Mouse (Mus musculus) ovary, postnatal 14 days (tissue): Measurements from ENCODE around the gene Gm49450.

Source experiments
- DNase-seq: peaks from one replicate; pipeline ENCODE4 v3.0.0; 2022; ENCODE audit warnings: low spot score

The Gm49450 gene

DNA sequence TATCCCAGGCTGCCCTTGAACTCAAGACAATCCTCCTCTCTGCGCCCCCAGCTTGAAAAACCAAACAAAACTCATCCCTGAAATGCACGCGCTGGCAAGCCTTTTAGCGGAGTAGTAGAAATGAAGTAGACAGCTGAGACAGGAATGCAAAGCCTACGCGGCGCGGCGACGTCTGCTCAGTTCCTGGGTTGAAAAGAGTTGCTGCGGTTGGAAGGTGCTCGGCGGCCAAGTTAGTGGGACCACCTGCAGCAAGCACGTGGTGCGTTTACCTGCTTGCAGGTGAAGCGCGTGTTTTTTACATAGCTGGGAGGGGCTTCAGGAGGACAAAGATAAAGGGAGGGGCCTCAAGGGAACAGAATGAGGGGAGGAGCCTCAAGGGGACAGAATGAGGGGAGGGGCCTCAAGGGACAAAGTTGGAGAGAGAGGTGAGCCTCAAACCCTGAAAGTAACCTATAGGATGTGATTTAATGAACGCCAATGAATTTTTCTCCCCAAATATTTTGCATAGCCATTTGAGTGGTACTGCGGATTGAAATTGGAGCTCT lies 62.1 kb downstream of the Gm49450 start:
- DNase-seq = no peak

DNA sequence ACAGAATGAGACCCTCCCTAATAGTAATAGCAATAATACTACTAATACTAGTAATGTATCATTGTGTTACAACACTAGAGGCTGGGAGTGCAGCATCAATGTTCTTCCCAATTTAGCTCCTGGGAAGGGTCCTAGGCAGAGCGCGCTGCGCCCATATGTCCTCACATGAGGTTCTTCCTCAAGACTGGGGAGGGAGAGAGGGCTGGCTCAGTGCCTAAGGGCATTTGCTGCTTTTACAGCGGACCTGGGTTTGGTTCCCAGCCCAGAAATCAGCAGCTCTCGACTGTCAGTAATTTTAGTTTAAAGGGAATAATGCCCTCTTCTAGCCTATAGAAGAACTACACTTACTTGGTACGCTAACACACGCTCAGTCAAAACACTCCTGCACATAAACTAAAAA lies 65.8 kb downstream of the Gm49450 start:
- DNase-seq = no peak

DNA sequence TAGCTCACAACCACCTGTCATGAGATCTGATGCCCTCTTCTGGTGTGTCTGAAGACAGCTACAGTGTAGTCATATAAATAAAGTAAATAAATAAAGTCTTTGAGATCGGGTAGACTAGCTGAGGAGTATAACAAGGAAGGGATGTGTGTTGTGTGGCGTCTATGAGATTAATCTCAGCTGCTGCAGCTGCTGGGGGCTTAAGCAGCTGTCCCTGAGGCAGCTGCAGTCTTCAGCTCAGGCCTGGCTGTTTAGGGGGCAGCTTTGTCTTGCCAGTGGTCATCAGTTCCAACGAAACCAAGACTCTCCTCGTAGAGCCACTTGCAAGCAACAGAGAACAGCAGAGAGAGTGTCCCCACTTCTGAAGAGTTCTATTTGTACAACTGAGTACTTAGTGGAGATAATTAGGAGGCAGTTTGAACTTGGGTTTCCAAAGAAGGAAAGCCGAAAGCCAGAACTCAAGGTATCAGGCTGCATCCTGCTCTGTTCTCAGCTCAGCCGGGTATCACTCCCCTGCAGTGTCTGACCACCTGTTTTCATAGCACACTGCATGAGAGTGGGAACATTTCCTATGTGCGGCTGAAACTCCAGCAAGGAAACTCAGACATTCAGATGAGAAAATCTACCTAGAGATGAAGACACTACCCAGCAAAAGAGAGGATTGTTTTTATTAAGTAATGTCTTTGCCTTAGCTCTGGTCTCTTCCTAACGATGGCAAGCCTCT lies 66.5 kb downstream of the Gm49450 start:
- no peak for DNase-seq

DNA sequence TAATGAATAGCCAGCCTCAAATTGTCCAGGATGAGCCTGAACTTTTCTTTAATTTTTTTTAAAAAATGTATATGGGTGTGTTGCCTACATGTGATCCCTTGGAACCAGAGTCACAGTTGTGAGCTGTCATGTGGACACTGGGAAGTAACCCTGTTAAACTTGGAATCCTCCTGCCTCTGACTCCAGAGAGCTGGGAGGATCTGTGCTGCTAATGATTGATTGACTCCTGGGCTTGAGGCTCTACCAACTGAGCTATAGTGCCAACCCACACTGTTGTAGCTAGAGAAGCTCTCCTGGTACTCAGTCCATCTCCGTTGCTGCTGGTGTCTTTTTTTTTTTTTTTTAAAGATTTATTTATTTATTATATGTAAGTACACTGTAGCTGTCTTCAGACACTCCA lies 69.2 kb downstream of the Gm49450 start:
- DNase-seq = no peak

DNA sequence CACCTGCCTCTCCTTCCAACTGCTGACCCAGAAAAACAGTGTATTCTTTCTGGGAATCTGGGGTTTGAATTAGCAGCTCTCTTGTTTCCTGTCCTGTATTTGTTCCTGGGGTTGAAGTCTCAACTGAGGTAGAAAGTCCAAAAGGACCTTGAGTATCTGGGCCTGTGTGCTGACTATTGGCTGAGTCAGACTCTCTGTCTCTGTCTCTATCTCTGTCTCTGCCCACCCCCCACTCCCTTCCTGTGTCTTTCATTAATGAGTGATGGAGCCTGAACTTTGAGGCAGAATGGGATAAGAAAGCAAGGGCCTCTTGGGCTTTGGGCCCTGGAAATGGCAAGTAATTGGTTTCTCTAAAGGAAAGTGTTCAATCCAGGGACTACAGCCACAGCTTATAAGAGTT lies 69.7 kb downstream of the Gm49450 start:
- DNase-seq = no peak
